Comparison of ENCODE assay signal across 8 mouse cellular contexts in genomic region chr9:106891341-106891741, GRCm38 (mm10). TPM values are rescaled to one million over a fixed set of nuclear protein-coding genes. Genes with fewer than 3 reads are reported as not detected.
DNase-seq lines count a peak whose midpoint lies in the region; ATAC-seq and TF ChIP-seq lines count a peak whose summit lies in the region.

No protein-coding gene starts in this region.

- intact Hi-C loops in gastrocnemius, postnatal 36 days (cut with DNase I), result no loop called here

- peaks cover 5% of the 10 kb centered on the region for H3K36me3 ChIP-seq in lung, postnatal 0 days (ENCODE audit: insufficient read depth, low read length)
- H3K36me3 ChIP-seq in embryonic facial prominence, embryonic 10.5 days (replicated peaks), result peaks cover 36% of the 10 kb centered on the region
- peaks cover 8% of the 10 kb centered on the region for H3K36me3 ChIP-seq in intestine, embryonic 16.5 days (ENCODE audit: control insufficient read depth, insufficient read depth, low read length)
- H3K36me3 ChIP-seq in neural tube, embryonic 15.5 days, result peaks cover 40% of the 10 kb centered on the region

- no peak for ATAC-seq in lung, postnatal 0 days
- no peak for ATAC-seq in intestine, embryonic 16.5 days
- no peak for ATAC-seq in neural tube, embryonic 15.5 days (ENCODE audit: low FRiP score)

- WGBS in lung, postnatal 0 days, result under 1% methylated on average over 17 of the region's 17 CpGs
- under 1% methylated on average over 17 of the region's 17 CpGs for WGBS in embryonic facial prominence, embryonic 10.5 days
- under 1% methylated on average over 17 of the region's 17 CpGs for WGBS in intestine, embryonic 16.5 days
- WGBS in neural tube, embryonic 15.5 days, result 0% methylated on average over 17 of the region's 17 CpGs

- DNase-seq in lung, postnatal 0 days (ENCODE audit: low spot score), result peak; percentile 39
- no peak for DNase-seq in lung, postnatal 14 days
- no peak for DNase-seq in embryonic facial prominence, embryonic 10.5 days (ENCODE audit: low spot score)
- no peak for DNase-seq in right cerebral cortex, postnatal 10 days (ENCODE audit: low spot score in 2 of 2)
- no peak for DNase-seq in gastrocnemius, postnatal 36 days
- no peak for DNase-seq in thymus, adult 18-20 months

- no peak for TF ChIP-seq EP300 in lung, postnatal 0 days (IDR thresholded peaks at IDR 0.05)

- H3K4me3 ChIP-seq in lung, postnatal 0 days (ENCODE audit: low read depth, low read length), result peak overlapping the region; percentile 74
- H3K4me3 ChIP-seq in embryonic facial prominence, embryonic 10.5 days, result peak overlapping the region; percentile 83
- H3K4me3 ChIP-seq in intestine, embryonic 16.5 days (ENCODE audit: low read length), result peak overlapping the region; percentile 95
- peak overlapping the region; percentile 96 for H3K4me3 ChIP-seq in neural tube, embryonic 15.5 days (replicated peaks)

- peaks cover 5% of the 10 kb centered on the region; the same call in 1 of the 2 replicates for H3K4me1 ChIP-seq in lung, postnatal 0 days (ENCODE audit: insufficient read depth, low read depth, low read length)
- H3K4me1 ChIP-seq in embryonic facial prominence, embryonic 10.5 days, result peaks cover 49% of the 10 kb centered on the region
- H3K4me1 ChIP-seq in intestine, embryonic 16.5 days (ENCODE audit: control insufficient read depth, insufficient read depth, low read length), result peaks cover 26% of the 10 kb centered on the region
- H3K4me1 ChIP-seq in neural tube, embryonic 15.5 days, result peaks cover 53% of the 10 kb centered on the region

- no peaks in the 10 kb centered on the region for H3K27me3 ChIP-seq in lung, postnatal 0 days (replicated peaks; ENCODE audit: insufficient read depth, low read length)
- H3K27me3 ChIP-seq in embryonic facial prominence, embryonic 10.5 days (replicated peaks; ENCODE audit: low read depth, poor library complexity, severe bottlenecking), result no peaks in the 10 kb centered on the region
- no peaks in the 10 kb centered on the region for H3K27me3 ChIP-seq in intestine, embryonic 16.5 days (replicated peaks; ENCODE audit: control insufficient read depth, insufficient read depth, low read length)
- no peaks in the 10 kb centered on the region for H3K27me3 ChIP-seq in neural tube, embryonic 15.5 days (replicated peaks)

- H3K27ac ChIP-seq in lung, postnatal 0 days (ENCODE audit: low read length), result peak overlapping the region; percentile 85
- H3K27ac ChIP-seq in embryonic facial prominence, embryonic 10.5 days (replicated peaks), result peak overlapping the region; percentile 94
- peak overlapping the region; percentile 73 for H3K27ac ChIP-seq in intestine, embryonic 16.5 days (ENCODE audit: low read length)
- H3K27ac ChIP-seq in neural tube, embryonic 15.5 days (replicated peaks), result peak overlapping the region; percentile 90

- H3K9me3 ChIP-seq in lung, postnatal 0 days (ENCODE audit: low read length), result no peaks in the 10 kb centered on the region
- no peaks in the 10 kb centered on the region for H3K9me3 ChIP-seq in embryonic facial prominence, embryonic 10.5 days
- H3K9me3 ChIP-seq in intestine, embryonic 16.5 days (ENCODE audit: control insufficient read depth, low read length), result no peaks in the 10 kb centered on the region
- H3K9me3 ChIP-seq in neural tube, embryonic 15.5 days (replicated peaks), result no peaks in the 10 kb centered on the region

- peak overlapping the region; percentile 75 for H3K4me2 ChIP-seq in lung, postnatal 0 days (replicated peaks; ENCODE audit: low read depth, low read length)
- H3K4me2 ChIP-seq in intestine, embryonic 16.5 days (ENCODE audit: low read depth, low read length), result peak overlapping the region; percentile 68
- peak overlapping the region; percentile 84 for H3K4me2 ChIP-seq in neural tube, embryonic 15.5 days

- peak overlapping the region; percentile 88 for H3K9ac ChIP-seq in lung, postnatal 0 days (replicated peaks; ENCODE audit: low read depth)
- peak overlapping the region; percentile 95 for H3K9ac ChIP-seq in intestine, embryonic 16.5 days (ENCODE audit: low read depth, low read length)
- peak overlapping the region; percentile 96 for H3K9ac ChIP-seq in neural tube, embryonic 15.5 days (replicated peaks)

- no peak for TF ChIP-seq CTCF in lung, postnatal 0 days (IDR thresholded peaks at IDR 0.05)

RNA-seq across cellular contexts. Expression of gene Manf, which starts 0.4 kb away (rescaled TPM):
- polyA plus RNA-seq in lung, postnatal 0 days (2015; fragmentation: Nextera tagmentation; extraction: Ambion mirVana), result 171 and 218 TPM in 2 replicates
- polyA plus RNA-seq in embryonic facial prominence, embryonic 10.5 days (2016; fragmentation: Nextera tagmentation; extraction: Ambion mirVana), result 254 and 277 TPM in 2 replicates
- polyA plus RNA-seq in intestine, embryonic 16.5 days (2015; fragmentation: Nextera tagmentation; extraction: Ambion mirVana), result 354 and 382 TPM in 2 replicates
- 192 and 201 TPM in 2 replicates for polyA plus RNA-seq in neural tube, embryonic 15.5 days (2015; fragmentation: Nextera tagmentation; extraction: Ambion mirVana)
- 10 to 100 TPM; 38.1 to 41.5 TPM for total RNA-seq in gastrocnemius, postnatal 36 days (2021)

RNA-seq across cellular contexts. Expression of gene Rbm15b, which starts 4.1 kb away (rescaled TPM):
- 4.5 and 5.2 TPM in 2 replicates for polyA plus RNA-seq in lung, postnatal 0 days (2015; fragmentation: Nextera tagmentation; extraction: Ambion mirVana)
- polyA plus RNA-seq in embryonic facial prominence, embryonic 10.5 days (2016; fragmentation: Nextera tagmentation; extraction: Ambion mirVana), result 17.2 and 17.6 TPM in 2 replicates
- polyA plus RNA-seq in intestine, embryonic 16.5 days (2015; fragmentation: Nextera tagmentation; extraction: Ambion mirVana), result 3.5 and 3.7 TPM in 2 replicates
- 10.9 and 13.5 TPM in 2 replicates for polyA plus RNA-seq in neural tube, embryonic 15.5 days (2015; fragmentation: Nextera tagmentation; extraction: Ambion mirVana)
- total RNA-seq in gastrocnemius, postnatal 36 days (2021), result 1 to 10 TPM; 5.0 to 5.2 TPM
